Mouse (Mus musculus) bone marrow macrophage, adult 2 months (primary cell): ENCODE measurements around the gene Anapc5.

Experiments used
- CTCF ChIP-seq: IDR thresholded peaks from 2 replicates; pipeline ENCODE4 v1.5.1; 2012; ENCODE audit warnings: low read depth, mild to moderate bottlenecking, low read length, moderate library complexity
- POLR2A ChIP-seq: IDR thresholded peaks from 2 replicates; pipeline ENCODE4 v1.6.1; 2012; ENCODE audit warnings: mild to moderate bottlenecking, low read depth, low read length, borderline replicate concordance

DNA sequence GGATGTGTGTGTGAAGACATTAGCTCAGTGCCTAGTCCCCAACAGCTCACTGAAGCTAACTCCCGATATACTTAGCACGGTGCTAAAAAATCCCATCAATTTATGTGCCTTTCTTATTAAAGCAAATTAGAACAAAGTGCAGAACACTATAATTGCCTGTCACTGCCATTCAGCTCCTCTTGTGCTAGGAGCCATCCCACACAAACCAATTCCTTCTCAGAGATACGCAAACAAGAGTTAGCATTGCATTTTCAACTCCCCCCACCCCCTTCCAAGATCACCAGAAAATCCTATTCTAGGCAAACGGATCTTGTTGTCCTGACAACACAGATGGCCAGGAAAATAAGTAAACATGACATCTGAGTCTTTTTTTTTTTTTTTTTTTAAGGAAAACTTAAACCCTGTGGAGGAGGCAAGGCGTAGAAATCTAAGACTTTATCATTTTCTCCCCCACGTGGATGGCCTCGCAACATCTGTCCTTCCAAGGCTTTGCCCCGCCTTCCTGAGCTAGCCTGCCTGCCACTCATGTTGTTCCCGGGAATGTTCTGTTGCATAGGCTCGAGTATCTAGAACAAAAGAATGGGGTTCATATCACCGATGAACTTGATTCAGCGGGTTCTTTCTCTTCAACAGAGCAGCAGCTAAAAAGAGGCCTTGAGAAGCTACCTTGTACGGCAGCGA, 37.3 kb downstream of the Anapc5 start:
- TF ChIP-seq POLR2A = no peak
- TF ChIP-seq CTCF = no peak
